Mouse (Mus musculus) lung, postnatal 36 days (tissue): Measurements from ENCODE around the gene Gtf2a2.
"Not testable (repeated sequence)": the region's sequence is repeated elsewhere in the genome, so short reads cannot be mapped to it uniquely, and the experiment has no call there.

Experiments used
- DNase-seq: peaks from one replicate; pipeline ENCODE4 v3.0.0; 2022; ENCODE audit warnings: mixed read lengths

The Gtf2a2 gene

GRCm38 (mm10) chr9:70022083-70022482 lies 9.7 kb downstream of the Gtf2a2 start:
- peak; percentile 38 for DNase-seq

GRCm38 (mm10) chr9:70023615-70024014 lies 11.3 kb downstream of the Gtf2a2 start:
- not testable (repeated sequence) for DNase-seq

DNA sequence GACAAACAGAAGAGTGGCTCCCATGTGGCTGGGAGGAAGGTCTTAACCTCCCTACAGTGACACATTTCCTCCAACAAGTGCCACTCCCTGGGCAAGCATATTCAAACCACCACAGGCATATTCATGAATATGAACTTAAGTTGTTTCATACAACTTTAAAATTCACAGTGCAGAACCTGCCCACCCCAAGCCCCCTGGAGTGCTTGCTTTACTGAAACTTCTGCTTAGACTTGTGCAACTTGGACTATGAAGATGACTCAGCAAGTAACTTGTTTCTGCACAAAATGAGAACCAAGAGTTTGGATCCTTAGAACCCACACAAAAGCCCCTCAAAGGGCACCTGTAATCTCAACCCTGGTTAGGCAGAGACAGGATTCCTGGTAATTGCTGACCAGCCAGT lies 12.3 kb downstream of the Gtf2a2 start:
- no peak for DNase-seq

DNA sequence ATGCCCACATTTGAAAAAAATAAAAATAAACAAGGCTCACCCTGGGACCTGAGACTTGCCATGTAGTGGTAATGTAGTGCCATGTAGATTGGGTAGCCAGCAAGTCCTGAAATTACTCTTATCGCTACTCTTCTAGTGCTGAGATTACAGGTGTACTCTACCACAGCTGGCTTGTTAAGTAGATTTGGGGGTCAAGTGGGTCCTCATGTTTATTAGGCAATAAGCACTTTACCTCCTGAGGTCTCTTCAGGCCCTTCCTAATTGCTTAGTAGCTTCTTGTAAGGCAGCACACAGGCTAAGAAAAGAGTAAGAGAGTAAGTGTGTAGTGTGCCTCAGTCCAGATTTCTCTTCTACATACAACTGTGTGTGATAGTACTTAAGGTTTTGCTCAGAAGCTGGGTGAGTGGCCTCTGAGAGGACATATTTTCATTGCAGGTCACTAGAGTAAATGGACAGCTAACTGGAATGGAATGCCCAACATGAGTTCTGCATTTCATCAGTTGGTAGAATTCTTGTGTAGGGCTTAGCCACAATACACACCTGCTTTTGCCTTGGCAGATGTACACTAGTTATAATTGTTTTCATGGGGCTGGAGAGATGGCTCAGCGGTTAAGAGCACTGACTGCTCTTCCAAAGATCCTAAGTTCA lies 13.1 kb downstream of the Gtf2a2 start:
- peak; percentile 79 for DNase-seq

- DNase-seq: no peak
Observed at GRCm38 (mm10) chr9:70032167-70032566, 19.8 kb downstream of the Gtf2a2 start.

DNA sequence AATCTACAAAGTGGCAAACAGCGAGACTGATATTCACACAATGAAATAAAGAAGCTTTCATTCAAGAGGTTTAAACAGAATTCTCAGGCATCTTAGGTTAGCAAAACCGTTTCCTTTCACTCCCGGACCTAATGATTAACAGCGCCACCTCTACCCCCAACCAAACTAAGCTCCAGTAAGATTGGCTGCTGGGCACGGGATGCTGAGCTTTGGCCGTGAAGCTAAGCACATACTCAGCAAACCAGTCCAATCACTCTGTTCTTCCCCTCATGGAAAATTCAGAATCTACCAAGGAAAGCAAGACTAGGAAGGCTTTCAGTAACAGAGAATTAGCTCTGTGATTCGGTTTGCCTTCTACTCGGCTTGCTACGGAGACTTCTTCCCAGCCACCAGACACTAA lies 20.7 kb downstream of the Gtf2a2 start:
- DNase-seq: no peak

DNA sequence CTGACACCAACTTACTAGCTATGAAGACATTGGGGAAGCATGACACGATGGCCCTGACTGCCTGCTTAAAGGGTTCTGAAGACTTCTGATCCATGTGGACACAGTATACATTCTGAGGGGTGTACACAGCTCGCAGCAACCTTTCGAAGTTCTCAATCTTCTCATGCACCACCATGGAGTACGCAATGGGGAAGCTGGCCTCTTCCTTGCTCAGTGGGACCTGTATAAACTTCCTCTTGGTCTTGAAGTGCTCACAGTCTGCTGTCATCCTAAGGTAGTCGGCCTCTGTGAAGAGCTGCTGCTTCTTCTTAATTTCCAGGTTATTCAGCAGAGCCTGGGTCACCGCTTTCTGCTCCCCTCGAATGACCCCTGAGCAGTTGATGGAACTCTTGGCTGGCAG lies 22.4 kb downstream of the Gtf2a2 start:
- DNase-seq: no peak

DNA sequence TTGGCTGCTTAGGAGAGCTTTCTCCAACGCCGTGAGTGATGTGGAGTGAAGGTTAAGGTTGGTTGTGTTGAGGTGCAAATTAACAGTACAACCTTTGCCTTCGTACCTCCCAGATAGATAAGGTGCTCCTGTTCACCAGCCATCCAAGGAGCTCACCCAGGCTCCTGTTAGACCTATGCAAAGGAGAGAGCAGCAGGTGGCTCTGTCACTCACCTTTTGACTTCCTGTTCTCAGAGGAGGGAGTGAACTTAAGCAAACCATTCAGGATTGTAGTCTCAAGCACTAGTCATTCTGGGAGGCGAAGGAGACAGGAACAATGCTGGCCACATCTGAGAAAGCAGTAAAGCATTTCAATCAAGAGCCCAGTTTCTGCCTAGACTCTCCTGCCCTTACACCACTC lies 24.3 kb downstream of the Gtf2a2 start:
- DNase-seq: no peak

GRCm38 (mm10) chr9:70037988-70038387 lies 25.6 kb downstream of the Gtf2a2 start, which contains the start of gene Gcnt3:
Gene Gcnt3, minus strand, starts transcription at chr9:70038088.
- DNase-seq: no peak

GRCm38 (mm10) chr9:70039597-70040385 lies 27.4 kb downstream of the Gtf2a2 start:
- no peak for DNase-seq

- no peak for DNase-seq
Observed at GRCm38 (mm10) chr9:70040570-70040969, 28.2 kb downstream of the Gtf2a2 start.

- DNase-seq: no peak
Observed at GRCm38 (mm10) chr9:70042137-70042536, 29.8 kb downstream of the Gtf2a2 start.

DNA sequence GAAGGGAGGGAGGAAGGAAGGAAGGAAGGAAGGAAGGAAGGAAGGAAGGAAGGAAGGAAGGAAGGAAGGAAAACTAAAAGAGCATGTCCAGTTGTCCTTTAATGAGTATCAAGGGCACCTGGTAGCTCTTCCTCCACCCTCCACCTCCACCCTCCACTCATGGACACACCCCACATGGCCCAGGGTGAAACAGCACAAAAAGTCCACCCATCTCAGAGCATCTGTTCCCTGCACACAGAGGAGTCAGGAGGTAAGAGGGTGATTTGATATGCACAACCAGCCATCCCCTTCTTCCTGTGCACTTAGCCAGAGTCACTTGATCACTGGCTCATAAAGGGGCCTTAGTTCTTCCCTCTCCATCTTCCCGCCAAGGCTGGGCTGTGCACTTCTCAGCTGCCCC lies 30.6 kb downstream of the Gtf2a2 start:
- DNase-seq: no peak

GRCm38 (mm10) chr9:70044865-70045264 lies 32.5 kb downstream of the Gtf2a2 start:
- DNase-seq: no peak

DNA sequence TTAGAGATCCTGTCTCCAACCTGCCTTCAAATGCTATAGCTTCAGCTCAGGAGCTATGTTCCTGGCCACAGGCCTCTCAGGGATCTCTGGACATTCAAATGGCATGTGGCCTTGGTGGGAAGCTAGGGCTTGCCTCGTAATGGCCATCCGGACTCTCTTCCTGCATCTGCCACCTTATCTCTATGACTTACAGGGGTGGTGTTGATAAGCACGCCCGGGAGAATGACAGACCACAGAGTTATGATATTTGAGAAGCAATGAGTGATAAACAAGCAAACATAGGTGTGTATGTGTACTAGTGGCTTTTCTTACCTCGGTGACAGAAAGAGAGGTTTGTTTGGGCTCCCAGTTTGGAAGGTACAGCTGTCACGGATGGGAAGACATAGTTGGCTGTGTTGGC lies 33.9 kb downstream of the Gtf2a2 start:
- no peak for DNase-seq

- no peak for DNase-seq
Observed at GRCm38 (mm10) chr9:70047839-70048238, 35.5 kb downstream of the Gtf2a2 start.

DNA sequence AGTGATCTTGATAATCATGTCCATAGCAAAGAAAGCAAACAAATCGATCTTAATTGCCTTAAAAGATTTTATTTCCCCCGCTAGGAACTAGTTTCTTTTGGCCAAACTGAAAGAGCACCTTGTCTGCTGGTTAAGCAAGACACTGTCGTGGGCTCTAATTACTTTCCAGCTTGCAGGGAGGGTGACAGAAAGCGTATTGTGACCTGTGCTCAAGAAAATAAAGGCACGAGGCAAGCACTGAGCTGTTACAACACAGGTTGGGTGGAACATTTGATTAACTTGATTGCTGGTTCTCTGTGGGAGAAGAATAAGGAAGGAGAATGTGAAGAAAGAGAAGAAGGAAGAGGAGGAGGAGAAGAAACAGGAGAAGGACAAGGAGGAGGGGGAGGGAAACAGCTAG lies 35.9 kb downstream of the Gtf2a2 start:
- no peak for DNase-seq

DNA sequence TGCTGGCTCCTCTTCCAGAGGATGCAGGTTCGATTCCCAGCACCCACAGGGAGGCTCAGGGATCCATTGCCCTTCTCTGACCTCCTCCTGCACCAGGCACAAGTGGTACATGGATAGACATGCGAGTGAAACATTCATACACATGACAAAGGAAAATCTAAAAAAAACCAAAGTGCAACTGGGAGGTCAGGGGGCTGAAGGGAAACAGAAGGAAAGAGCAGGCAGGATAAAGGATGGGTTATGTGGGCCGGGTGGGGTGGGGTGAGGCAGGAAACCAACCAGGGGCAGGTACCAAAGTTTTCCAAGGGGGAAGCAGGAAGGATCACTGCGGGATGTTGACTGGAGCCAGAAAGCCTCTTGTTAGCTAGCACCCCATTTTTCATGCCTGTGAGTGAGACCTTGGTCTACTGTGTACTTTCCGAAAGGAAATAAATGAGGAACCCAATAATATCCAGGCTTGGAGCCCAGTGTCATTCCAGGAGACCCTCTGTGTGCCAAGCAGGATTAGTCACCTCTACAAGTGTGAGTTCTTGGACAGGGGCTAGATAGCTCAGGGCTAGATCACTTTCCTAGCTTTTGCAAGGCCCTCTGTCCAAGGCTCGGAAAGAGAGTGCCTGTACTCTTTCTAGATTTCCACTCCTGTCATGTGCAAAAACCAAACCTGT lies 36.5 kb downstream of the Gtf2a2 start:
- peak; percentile 23 for DNase-seq

GRCm38 (mm10) chr9:70049416-70049783 lies 37.0 kb downstream of the Gtf2a2 start:
- no peak for DNase-seq

DNA sequence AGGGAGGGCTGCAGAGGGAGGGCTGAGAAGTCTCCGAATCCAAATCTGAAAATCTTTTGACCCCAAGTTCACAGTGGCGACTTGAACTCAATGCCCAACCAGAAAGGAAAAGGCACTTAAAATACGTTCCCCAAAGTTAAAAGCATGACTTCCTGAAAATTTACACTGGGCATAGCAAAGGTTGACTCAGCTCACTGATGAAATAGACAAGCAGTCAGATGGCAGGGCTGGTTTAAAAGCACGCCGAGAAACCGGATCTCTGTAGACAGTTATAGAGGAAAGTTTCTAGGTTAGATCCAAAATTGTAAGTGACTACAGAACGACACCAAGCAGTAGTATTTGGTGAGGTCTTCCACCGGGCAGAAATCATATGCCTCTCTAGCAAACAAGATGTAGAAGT lies 37.5 kb downstream of the Gtf2a2 start:
- DNase-seq: no peak

DNA sequence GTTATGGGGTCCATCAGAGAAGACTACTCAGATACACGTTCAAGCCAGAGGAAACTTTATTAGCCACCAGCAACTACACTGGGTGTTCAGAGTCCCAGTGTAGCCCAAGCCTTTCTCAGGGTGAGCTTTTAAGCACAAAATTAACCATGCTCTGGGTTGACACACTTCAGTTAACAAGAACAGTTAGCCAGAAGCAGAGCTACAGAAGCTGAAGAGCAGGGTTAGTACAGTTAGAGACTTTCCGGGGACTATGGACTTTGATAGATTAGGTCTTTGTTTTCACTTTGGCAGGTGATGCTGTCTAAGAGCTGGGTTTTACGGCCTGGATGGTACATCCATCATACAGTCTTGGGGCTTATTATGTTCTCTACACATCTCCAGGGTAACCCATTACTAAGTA lies 40.4 kb downstream of the Gtf2a2 start:
- DNase-seq: no peak

- DNase-seq: no peak
Observed at GRCm38 (mm10) chr9:70053411-70053810, 41.1 kb downstream of the Gtf2a2 start.

DNA sequence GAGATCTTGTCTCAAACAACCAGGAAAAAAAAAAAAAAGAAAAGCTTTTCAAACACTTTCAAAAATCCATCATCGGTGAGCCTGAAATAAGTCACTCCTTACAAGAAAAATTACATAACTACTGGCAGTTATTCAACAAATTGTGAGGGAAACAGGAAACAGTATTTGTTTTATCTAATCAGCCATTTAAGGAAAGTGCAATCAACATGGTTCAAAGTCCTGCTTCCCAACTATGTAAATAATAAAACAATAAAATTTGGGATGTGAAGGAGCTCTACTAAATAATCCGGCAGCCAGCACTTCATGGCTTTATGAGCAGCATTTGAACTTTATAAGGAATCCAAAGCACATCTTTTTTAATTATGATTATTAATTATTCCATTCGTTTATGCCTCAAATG lies 49.7 kb downstream of the Gtf2a2 start:
- DNase-seq: no peak

DNA sequence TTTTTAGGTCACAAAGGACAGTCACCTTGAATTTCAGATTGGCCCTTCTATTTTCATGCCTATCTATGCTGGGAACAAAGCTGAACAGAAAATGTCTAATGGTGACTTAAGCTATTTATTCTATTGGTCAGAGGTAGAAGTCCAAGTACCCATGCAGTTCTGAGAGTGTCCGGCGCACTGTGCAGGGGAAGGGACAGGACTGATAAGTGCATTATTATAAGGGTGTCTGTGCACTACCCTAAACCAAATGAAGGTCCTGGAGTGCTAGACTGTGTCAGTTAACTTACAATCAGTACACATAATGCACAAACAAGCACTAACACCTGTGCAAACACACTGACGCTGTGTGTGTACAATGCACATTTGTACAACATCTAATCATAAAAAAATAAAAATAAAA lies 55.1 kb downstream of the Gtf2a2 start:
- DNase-seq: no peak
